Mouse (Mus musculus): ENCODE measurements around the gene Cnga2.

Gene Cnga2

GRCm38 (mm10) chrX:72047918-72048317, 56.3 kb downstream of the Cnga2 start:
- DNase-seq (ENCODE audit: low read depth, low spot score) = no peak

Measured in skeletal muscle tissue, adult 2 months (tissue).